Mouse (Mus musculus): Measurements from ENCODE around the gene Asl. TPM values are rescaled to one million over a fixed set of nuclear protein-coding genes. Genes with fewer than 3 reads are reported as not detected.
A peak's percentile ranks its signal among the peaks of the same experiment; 100 is the strongest.

The Asl gene
- polyA plus RNA-seq, 1 experiment from 2014 or later = 26.5 TPM

- peaks cover 4% of the 10 kb centered on the region; the same call in 1 of the 2 replicates for H3K4me1 ChIP-seq (replicated peaks; ENCODE audit: control insufficient read depth, insufficient read depth, low read length)
- WGBS = 66% methylated on average over 5 of the region's 5 CpGs
- no peak overlapping the region for H3K4me3 ChIP-seq (replicated peaks; ENCODE audit: low read length)
- ATAC-seq = no peak
- no peaks in the 10 kb centered on the region for H3K27me3 ChIP-seq (replicated peaks; ENCODE audit: control insufficient read depth, insufficient read depth, low read length)
- peaks cover 2% of the 10 kb centered on the region; the same call in 1 of the 2 replicates for H3K36me3 ChIP-seq (ENCODE audit: control insufficient read depth, insufficient read depth)
- no peak overlapping the region for H3K27ac ChIP-seq (ENCODE audit: low read length)
- H3K4me2 ChIP-seq (ENCODE audit: low read length) = no peak overlapping the region
- H3K9me3 ChIP-seq (ENCODE audit: control insufficient read depth, low read length) = no peaks in the 10 kb centered on the region
- no peak overlapping the region for H3K9ac ChIP-seq (replicated peaks; ENCODE audit: low read depth, low read length)
Observed at GRCm38 (mm10) chr5:130021361-130021966, 7.6 kb downstream of the Asl start.

GRCm38 (mm10) chr5:130019461-130019860 is 9.6 kb downstream of the Asl start:
- H3K36me3 ChIP-seq (ENCODE audit: control insufficient read depth, insufficient read depth) = peaks cover 2% of the 10 kb centered on the region; the same call in 1 of the 2 replicates
- peaks cover 4% of the 10 kb centered on the region; the same call in 1 of the 2 replicates for H3K4me1 ChIP-seq (replicated peaks; ENCODE audit: control insufficient read depth, insufficient read depth, low read length)
- H3K4me2 ChIP-seq (ENCODE audit: low read length) = no peak overlapping the region
- no peak overlapping the region for H3K9ac ChIP-seq (replicated peaks; ENCODE audit: low read depth, low read length)
- H3K27me3 ChIP-seq (replicated peaks; ENCODE audit: control insufficient read depth, insufficient read depth, low read length) = no peaks in the 10 kb centered on the region
- H3K9me3 ChIP-seq (ENCODE audit: control insufficient read depth, low read length) = no peaks in the 10 kb centered on the region
- WGBS = 88% methylated on average over 8 of the region's 8 CpGs
- no peak overlapping the region for H3K4me3 ChIP-seq (replicated peaks; ENCODE audit: low read length)
- H3K27ac ChIP-seq (ENCODE audit: low read length) = no peak overlapping the region
- ATAC-seq = no peak

- 100% methylated on average over 3 of the region's 3 CpGs for whole genome bisulfite sequencing
- H3K27ac ChIP-seq (ENCODE audit: low read length) = no peak overlapping the region
- H3K27me3 ChIP-seq (replicated peaks; ENCODE audit: control insufficient read depth, insufficient read depth, low read length) = no peaks in the 10 kb centered on the region
- no peak overlapping the region for H3K4me2 ChIP-seq (ENCODE audit: low read length)
- peaks cover 9% of the 10 kb centered on the region for H3K36me3 ChIP-seq (ENCODE audit: control insufficient read depth, insufficient read depth)
- no peak for ATAC-seq
- H3K9ac ChIP-seq (replicated peaks; ENCODE audit: low read depth, low read length) = no peak overlapping the region
- no peaks in the 10 kb centered on the region for H3K4me1 ChIP-seq (replicated peaks; ENCODE audit: control insufficient read depth, insufficient read depth, low read length)
- no peak overlapping the region for H3K4me3 ChIP-seq (replicated peaks; ENCODE audit: low read length)
- H3K9me3 ChIP-seq (ENCODE audit: control insufficient read depth, low read length) = peaks cover 5% of the 10 kb centered on the region
Observed at GRCm38 (mm10) chr5:130015104-130015503, 13.9 kb downstream of the Asl start.

GRCm38 (mm10) chr5:130010961-130011360 is 18.1 kb downstream of the Asl start:
- peaks cover 5% of the 10 kb centered on the region for H3K9me3 ChIP-seq (ENCODE audit: control insufficient read depth, low read length)
- peaks cover 7% of the 10 kb centered on the region; the same call in 1 of the 2 replicates for H3K36me3 ChIP-seq (ENCODE audit: control insufficient read depth, insufficient read depth)
- 95% methylated on average over 5 of the region's 5 CpGs for WGBS
- H3K27ac ChIP-seq (ENCODE audit: low read length) = no peak overlapping the region
- ATAC-seq = no peak
- H3K9ac ChIP-seq (replicated peaks; ENCODE audit: low read depth, low read length) = no peak overlapping the region
- no peak overlapping the region for H3K4me3 ChIP-seq (replicated peaks; ENCODE audit: low read length)
- H3K4me2 ChIP-seq (ENCODE audit: low read length) = no peak overlapping the region
- H3K4me1 ChIP-seq (replicated peaks; ENCODE audit: control insufficient read depth, insufficient read depth, low read length) = no peaks in the 10 kb centered on the region
- no peaks in the 10 kb centered on the region for H3K27me3 ChIP-seq (replicated peaks; ENCODE audit: control insufficient read depth, insufficient read depth, low read length)

- H3K36me3 ChIP-seq (ENCODE audit: control insufficient read depth, insufficient read depth) = peaks cover 7% of the 10 kb centered on the region; the same call in 1 of the 2 replicates
- H3K9ac ChIP-seq (replicated peaks; ENCODE audit: low read depth, low read length) = no peak overlapping the region
- H3K4me3 ChIP-seq (replicated peaks; ENCODE audit: low read length) = no peak overlapping the region
- H3K4me2 ChIP-seq (ENCODE audit: low read length) = no peak overlapping the region
- WGBS = 95% methylated on average over 4 of the region's 4 CpGs
- H3K27ac ChIP-seq (ENCODE audit: low read length) = no peak overlapping the region
- ATAC-seq = no peak
- no peaks in the 10 kb centered on the region for H3K27me3 ChIP-seq (replicated peaks; ENCODE audit: control insufficient read depth, insufficient read depth, low read length)
- peaks cover 5% of the 10 kb centered on the region for H3K9me3 ChIP-seq (ENCODE audit: control insufficient read depth, low read length)
- no peaks in the 10 kb centered on the region for H3K4me1 ChIP-seq (replicated peaks; ENCODE audit: control insufficient read depth, insufficient read depth, low read length)
Observed at GRCm38 (mm10) chr5:130009784-130010183, 19.3 kb downstream of the Asl start.

- Histone ChIP-seq H3K4me3 (replicated peaks; ENCODE audit: low read length) (no peak overlapping the region), H3K4me1 (replicated peaks; ENCODE audit: control insufficient read depth, insufficient read depth, low read length) (no peaks in the 10 kb centered on the region), H3K36me3 (ENCODE audit: control insufficient read depth, insufficient read depth) (peaks cover 7% of the 10 kb centered on the region; the same call in 1 of the 2 replicates), H3K9me3 (ENCODE audit: control insufficient read depth, low read length) (peaks cover 5% of the 10 kb centered on the region), H3K9ac (replicated peaks; ENCODE audit: low read depth, low read length) (no peak overlapping the region), H3K27ac (ENCODE audit: low read length) (no peak overlapping the region), H3K4me2 (ENCODE audit: low read length) (no peak overlapping the region), H3K27me3 (replicated peaks; ENCODE audit: control insufficient read depth, insufficient read depth, low read length) (no peaks in the 10 kb centered on the region)
- WGBS = 89% methylated on average over 6 of the region's 6 CpGs
- ATAC-seq = no peak
Observed at GRCm38 (mm10) chr5:130008034-130008590, 20.9 kb downstream of the Asl start.

- peaks cover 5% of the 10 kb centered on the region for H3K9me3 ChIP-seq (ENCODE audit: control insufficient read depth, low read length)
- no peaks in the 10 kb centered on the region for H3K27me3 ChIP-seq (replicated peaks; ENCODE audit: control insufficient read depth, insufficient read depth, low read length)
- H3K36me3 ChIP-seq (ENCODE audit: control insufficient read depth, insufficient read depth) = peaks cover 7% of the 10 kb centered on the region; the same call in 1 of the 2 replicates
- 100% methylated on average over 1 of the region's 1 CpGs for WGBS
- no peak overlapping the region for H3K27ac ChIP-seq (ENCODE audit: low read length)
- no peak overlapping the region for H3K9ac ChIP-seq (replicated peaks; ENCODE audit: low read depth, low read length)
- H3K4me2 ChIP-seq (ENCODE audit: low read length) = no peak overlapping the region
- no peak for ATAC-seq
- peaks cover 4% of the 10 kb centered on the region; the same call in 1 of the 2 replicates for H3K4me1 ChIP-seq (replicated peaks; ENCODE audit: control insufficient read depth, insufficient read depth, low read length)
- no peak overlapping the region for H3K4me3 ChIP-seq (replicated peaks; ENCODE audit: low read length)
Observed at GRCm38 (mm10) chr5:130007344-130007743, 21.7 kb downstream of the Asl start.

GRCm38 (mm10) chr5:130003229-130003628 is 25.8 kb downstream of the Asl start:
- no peak for ATAC-seq
- H3K27ac ChIP-seq (ENCODE audit: low read length) = no peak overlapping the region

GRCm38 (mm10) chr5:130002301-130003146 is 26.5 kb downstream of the Asl start, which contains the start of gene Gusb:
Gene Gusb (minus strand): TSS chr5:130003049.
- peak within 1 kb of the TSS; percentile 72 for H3K9ac ChIP-seq (replicated peaks; ENCODE audit: low read depth, low read length)
- H3K4me2 ChIP-seq (ENCODE audit: low read length) = peak within 1 kb of the TSS; percentile 87
- no peaks in the 10 kb centered on the region for H3K36me3 ChIP-seq (ENCODE audit: control insufficient read depth, insufficient read depth)
- WGBS = under 1% methylated on average over 39 of the region's 39 CpGs
- H3K4me3 ChIP-seq (replicated peaks; ENCODE audit: low read length) = peak within 1 kb of the TSS; percentile 63
- H3K9me3 ChIP-seq (ENCODE audit: control insufficient read depth, low read length) = no peaks in the 10 kb centered on the region
- H3K27me3 ChIP-seq (replicated peaks; ENCODE audit: control insufficient read depth, insufficient read depth, low read length) = no peaks in the 10 kb centered on the region
- no peak within 1 kb of the TSS for H3K27ac ChIP-seq (ENCODE audit: low read length)
- H3K4me1 ChIP-seq (replicated peaks; ENCODE audit: control insufficient read depth, insufficient read depth, low read length) = peaks cover 8% of the 10 kb centered on the region; the same call in 1 of the 2 replicates
- peak; percentile 81 for ATAC-seq

More at GRCm38 (mm10) chr5:130003229-130003628, 25.8 kb downstream of the Asl start:
- peaks cover 8% of the 10 kb centered on the region; the same call in 1 of the 2 replicates for H3K4me1 ChIP-seq (replicated peaks; ENCODE audit: control insufficient read depth, insufficient read depth, low read length)
- no peaks in the 10 kb centered on the region for H3K27me3 ChIP-seq (replicated peaks; ENCODE audit: control insufficient read depth, insufficient read depth, low read length)
- H3K36me3 ChIP-seq (ENCODE audit: control insufficient read depth, insufficient read depth) = no peaks in the 10 kb centered on the region
- H3K9me3 ChIP-seq (ENCODE audit: control insufficient read depth, low read length) = no peaks in the 10 kb centered on the region
- H3K4me2 ChIP-seq (ENCODE audit: low read length) = peak overlapping the region; percentile 87; the same call in 1 of the 2 replicates
- no peak overlapping the region for H3K9ac ChIP-seq (replicated peaks; ENCODE audit: low read depth, low read length)
- 78% methylated on average over 7 of the region's 7 CpGs for WGBS
- H3K4me3 ChIP-seq (replicated peaks; ENCODE audit: low read length) = no peak overlapping the region; the same call in 1 of the 2 replicates

Data from forebrain, embryonic 16.5 days (tissue).